11 mouse cellular contexts compared by ENCODE assay signal in the genomic region with DNA sequence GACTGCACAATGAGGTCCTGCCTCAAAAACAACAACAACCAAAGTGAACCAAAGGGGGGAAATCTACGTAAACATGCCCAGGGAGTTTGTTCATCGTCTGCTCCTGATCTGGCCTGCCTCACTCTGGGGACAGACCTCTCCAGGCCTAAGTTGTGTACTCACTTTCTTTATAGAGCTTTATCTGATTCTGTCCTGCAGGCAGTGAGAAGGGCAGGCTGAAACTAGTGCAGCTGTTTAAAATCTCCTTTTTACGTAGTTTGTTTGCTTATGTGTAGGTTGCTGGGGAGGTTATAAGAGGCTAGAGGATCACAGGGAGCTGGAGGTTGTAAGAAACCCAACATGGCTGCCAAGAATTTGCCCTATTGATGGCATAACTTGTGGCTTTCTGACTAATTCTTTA. TPM values are rescaled to one million over a fixed set of nuclear protein-coding genes. Genes with fewer than 3 reads are reported as not detected.
DNase-seq lines count a peak whose midpoint lies in the region; ATAC-seq and TF ChIP-seq lines count a peak whose summit lies in the region.
"Had no signal": no experiment of that assay in that cellular context is flagged by ENCODE, and none has a peak within 500 bp of the region (broad histone marks: within the 10 kb centered on the region; RNA-seq: fewer than 3 reads in every experiment).

No protein-coding gene starts in this region.

- H3K27me3 ChIP-seq in heart, embryonic 12.5 days (replicated peaks) = no peaks in the 10 kb centered on the region
- no peaks in the 10 kb centered on the region for H3K27me3 ChIP-seq in lung, embryonic 16.5 days (ENCODE audit: control insufficient read depth, insufficient read depth, low read depth, low read length)
- no peaks in the 10 kb centered on the region for H3K27me3 ChIP-seq in stomach, embryonic 15.5 days (replicated peaks)
- H3K27me3 ChIP-seq in cerebellum, adult 2 months (ENCODE audit: control insufficient read depth, insufficient read depth, low read length) = no peaks in the 10 kb centered on the region

- H3K4me1 ChIP-seq in heart, embryonic 12.5 days (replicated peaks) = peaks cover 44% of the 10 kb centered on the region
- peaks cover 18% of the 10 kb centered on the region for H3K4me1 ChIP-seq in lung, embryonic 16.5 days (replicated peaks; ENCODE audit: control insufficient read depth, insufficient read depth, low read length)
- peaks cover 15% of the 10 kb centered on the region for H3K4me1 ChIP-seq in stomach, embryonic 15.5 days
- H3K4me1 ChIP-seq in cerebellum, adult 2 months (ENCODE audit: control insufficient read depth, insufficient read depth, low read length) = peaks cover under 1% of the 10 kb centered on the region; the same call in 1 of the 2 replicates

- ATAC-seq in heart, embryonic 12.5 days (ENCODE audit: insufficient number of reproducible peaks, low FRiP score) = no peak
- ATAC-seq in lung, embryonic 16.5 days (ENCODE audit: low read depth) = no peak
- peak; percentile 34 for ATAC-seq in stomach, embryonic 15.5 days (ENCODE audit: insufficient read depth, low FRiP score, low read depth)

- no peak for DNase-seq in heart, adult 11 months
- no peak for DNase-seq in lung, adult 18-20 months
- peak; percentile 86 for DNase-seq in gonadal fat pad, adult 2 months (ENCODE audit: low read depth)
- DNase-seq in embryo, embryonic 9.5 days (ENCODE audit: extremely low spot score) = no peak
- no peak for DNase-seq in cerebellum, adult 2 months
- DNase-seq: adrenal gland, postnatal 25 days; cerebellum, postnatal 10 days had no signal

- H3K36me3 ChIP-seq in heart, embryonic 12.5 days = no peaks in the 10 kb centered on the region
- no peaks in the 10 kb centered on the region for H3K36me3 ChIP-seq in lung, embryonic 16.5 days (ENCODE audit: control insufficient read depth, insufficient read depth, low read length)
- H3K36me3 ChIP-seq in stomach, embryonic 15.5 days = no peaks in the 10 kb centered on the region

- no peak overlapping the region for H3K4me2 ChIP-seq in heart, embryonic 12.5 days
- H3K4me2 ChIP-seq in lung, embryonic 16.5 days (ENCODE audit: low read depth, low read length) = no peak overlapping the region
- H3K4me2 ChIP-seq in stomach, embryonic 15.5 days = no peak overlapping the region

- H3K9me3 ChIP-seq in heart, embryonic 12.5 days (replicated peaks) = no peaks in the 10 kb centered on the region
- no peaks in the 10 kb centered on the region for H3K9me3 ChIP-seq in lung, embryonic 16.5 days (ENCODE audit: control insufficient read depth, low read length)
- no peaks in the 10 kb centered on the region for H3K9me3 ChIP-seq in stomach, embryonic 15.5 days

- TF ChIP-seq POLR2A in cerebellum, adult 2 months (IDR thresholded peaks at IDR 0.05; ENCODE audit: borderline replicate concordance, insufficient read depth, low read length) = no peak

- no peak for TF ChIP-seq CTCF in cerebellum, adult 2 months (IDR thresholded peaks at IDR 0.05; ENCODE audit: borderline replicate concordance, insufficient read depth, low read depth, low read length)

- no peak overlapping the region for H3K9ac ChIP-seq in heart, embryonic 12.5 days
- no peak overlapping the region for H3K9ac ChIP-seq in lung, embryonic 16.5 days (ENCODE audit: low read length)
- H3K9ac ChIP-seq in stomach, embryonic 15.5 days = no peak overlapping the region

- 42% methylated on average over 3 of the region's 3 CpGs for WGBS in heart, embryonic 12.5 days
- 55% methylated on average over 3 of the region's 3 CpGs for WGBS in lung, embryonic 16.5 days
- 52% methylated on average over 3 of the region's 3 CpGs for WGBS in stomach, embryonic 15.5 days
- 63% methylated on average over 3 of the region's 3 CpGs for WGBS in cerebellum, adult 2 months

- H3K27ac ChIP-seq in heart, embryonic 12.5 days (ENCODE audit: poor library complexity, severe bottlenecking) = peak overlapping the region; percentile 66; the same call in 1 of the 2 replicates
- H3K27ac ChIP-seq in lung, embryonic 16.5 days (ENCODE audit: low read length) = peak overlapping the region; percentile 71
- H3K27ac ChIP-seq in stomach, embryonic 15.5 days = peak overlapping the region; percentile 53
- no peak overlapping the region for H3K27ac ChIP-seq in cerebellum, adult 2 months (ENCODE audit: insufficient read depth, low read length)
- H3K27ac ChIP-seq: macrophage had no signal

- no peak overlapping the region for H3K4me3 ChIP-seq in heart, embryonic 12.5 days
- no peak overlapping the region for H3K4me3 ChIP-seq in lung, embryonic 16.5 days (ENCODE audit: low read length)
- H3K4me3 ChIP-seq in stomach, embryonic 15.5 days (replicated peaks) = no peak overlapping the region
- no peak overlapping the region for H3K4me3 ChIP-seq in cerebellum, adult 2 months (replicated peaks; ENCODE audit: insufficient read depth, low read depth, low read length)

RNA-seq across cellular contexts. Expression of gene Noct, which starts 7.3 kb away (rescaled TPM):
- 12.4 and 14.0 TPM in 2 replicates for polyA plus RNA-seq in heart, embryonic 12.5 days (2016; fragmentation: Nextera tagmentation; extraction: Ambion mirVana)
- polyA plus RNA-seq in lung, embryonic 16.5 days (2015; fragmentation: Nextera tagmentation; extraction: Ambion mirVana) = 5.3 and 5.6 TPM in 2 replicates
- polyA plus RNA-seq in gonadal fat pad, adult 2 months (2012; rRNA removed) = 14.4 and 18.1 TPM in 2 replicates
- 8.5 and 9.3 TPM in 2 replicates for polyA plus RNA-seq in stomach, embryonic 15.5 days (2015; fragmentation: Nextera tagmentation; extraction: Ambion mirVana)
- polyA plus RNA-seq in cerebellum, adult 2 months (2012; rRNA removed) = 27.8 and 31.3 TPM in 2 replicates
